Mouse (Mus musculus): ENCODE measurements around the gene Serpina3i.

Serpina3i gene

GRCm38 (mm10) chr12:104298049-104298448 is 35.1 kb downstream of the Serpina3i start:
- no peak for DNase-seq

- no peak for DNase-seq
Measured at GRCm38 (mm10) chr12:104305991-104306390, 43.1 kb downstream of the Serpina3i start.

GRCm38 (mm10) chr12:104314253-104314652 is 51.3 kb downstream of the Serpina3i start, which contains the start of gene Serpina3j:
TSS of gene Serpina3j (plus strand) at chr12:104314553.
- no peak for DNase-seq
